Mouse (Mus musculus) testis, postnatal 14 days (tissue): Measurements from ENCODE around the gene Prdm13.

Experiments
- DNase-seq: peaks from one replicate; pipeline ENCODE4 v3.0.0; 2021; ENCODE audit warnings: low spot score

Prdm13 gene

DNA sequence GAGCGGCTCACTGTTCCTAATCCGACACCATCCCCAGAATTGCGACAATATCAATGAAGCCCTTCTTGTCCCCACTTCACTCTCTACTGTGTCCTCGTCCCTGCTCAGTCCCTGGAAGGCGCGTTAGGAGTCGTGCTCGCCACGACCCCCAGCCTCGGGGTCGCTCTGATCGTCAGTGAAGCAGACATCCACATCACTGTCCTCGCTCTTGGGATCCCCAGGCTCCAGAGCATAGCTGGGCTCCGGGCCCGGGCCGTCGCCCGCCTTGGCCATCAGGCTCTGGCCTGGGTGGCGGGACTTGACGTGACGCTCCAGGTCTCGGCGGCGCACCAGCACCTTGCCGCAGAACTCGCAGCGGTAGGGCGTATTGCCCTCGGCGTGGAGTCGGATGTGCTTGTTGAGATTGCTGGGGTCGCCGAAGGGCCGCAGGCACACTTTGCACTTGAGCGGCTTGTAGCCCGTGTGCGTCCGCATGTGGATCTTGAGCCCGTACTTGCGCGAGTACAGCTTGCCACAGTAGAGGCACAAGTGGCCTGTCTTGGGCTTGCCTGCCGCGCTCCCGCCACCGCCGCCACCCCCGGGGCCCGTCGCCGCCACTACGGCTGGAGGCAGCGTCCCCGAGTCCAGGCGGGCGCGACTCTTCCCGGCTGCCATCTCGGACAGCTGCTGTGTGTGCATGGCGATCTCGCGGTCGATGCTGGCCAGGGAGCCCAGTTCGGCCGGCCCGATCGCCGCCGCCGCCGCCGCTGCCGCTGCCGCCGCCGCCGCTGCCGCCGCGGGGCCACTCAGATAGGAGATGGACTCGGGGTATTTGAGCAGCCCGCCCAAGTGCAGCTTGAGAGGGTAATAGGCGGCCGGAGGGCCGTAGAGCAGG lies 7.4 kb downstream of the Prdm13 start:
- DNase-seq, result no peak

DNA sequence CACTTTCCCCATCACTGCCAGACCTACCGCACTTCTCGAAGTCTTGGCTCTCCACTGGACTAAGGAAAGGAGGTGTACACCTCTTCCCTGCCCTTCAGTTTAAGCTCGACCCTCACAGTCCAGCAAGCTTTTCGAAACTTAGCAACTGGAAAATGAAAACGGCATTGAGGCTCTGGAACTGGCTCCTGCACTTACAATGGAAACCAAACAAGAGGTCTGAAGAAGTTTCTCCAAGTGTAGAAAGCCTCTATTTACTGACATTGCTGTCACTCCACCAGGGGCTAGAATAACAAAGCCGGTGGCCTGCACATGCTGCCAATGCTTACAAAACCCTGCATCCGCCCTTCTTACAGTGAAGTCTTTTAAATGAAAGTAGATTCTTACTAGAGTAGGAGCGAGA lies 11.1 kb downstream of the Prdm13 start:
- no peak for DNase-seq

DNA sequence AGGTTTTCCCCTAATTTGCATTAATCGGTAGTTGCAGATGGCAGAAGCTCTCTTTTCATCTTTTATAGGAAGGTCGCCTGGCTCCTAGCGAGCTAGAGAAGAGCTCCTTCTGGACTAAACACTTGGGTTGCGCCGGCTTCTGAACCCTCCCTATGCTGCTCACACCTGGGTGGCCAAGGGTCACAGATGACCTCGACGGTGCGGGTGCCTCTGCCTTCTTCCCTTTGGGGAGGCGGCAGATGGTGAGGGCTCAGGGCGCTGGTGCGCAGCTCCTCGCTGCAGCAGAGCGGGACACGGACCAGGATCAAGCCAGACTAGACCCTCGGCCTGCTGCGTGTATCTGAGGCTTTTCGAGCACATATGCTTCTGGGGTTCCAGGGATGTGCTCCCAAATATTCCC lies 11.7 kb downstream of the Prdm13 start:
- no peak for DNase-seq

DNA sequence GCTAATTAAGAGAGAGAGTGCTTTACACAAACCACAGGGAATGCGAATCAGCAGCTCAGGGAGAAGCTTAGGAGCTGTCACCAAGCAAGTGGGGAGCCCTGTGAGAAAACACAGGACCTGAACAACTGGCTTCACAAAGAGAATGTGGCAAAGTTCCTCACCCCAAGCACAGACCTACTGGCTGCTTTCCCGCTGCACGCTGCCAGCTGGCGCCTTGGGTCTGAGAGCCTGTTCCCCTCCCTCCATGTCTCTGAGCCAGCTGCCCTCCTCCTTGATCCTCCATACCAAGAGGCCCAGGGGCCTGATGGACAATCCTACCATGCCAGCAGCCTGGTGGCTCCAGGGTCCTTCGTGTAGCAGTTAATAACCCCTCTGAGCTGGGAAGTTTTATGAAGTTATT lies 19.8 kb downstream of the Prdm13 start:
- DNase-seq, result no peak

DNA sequence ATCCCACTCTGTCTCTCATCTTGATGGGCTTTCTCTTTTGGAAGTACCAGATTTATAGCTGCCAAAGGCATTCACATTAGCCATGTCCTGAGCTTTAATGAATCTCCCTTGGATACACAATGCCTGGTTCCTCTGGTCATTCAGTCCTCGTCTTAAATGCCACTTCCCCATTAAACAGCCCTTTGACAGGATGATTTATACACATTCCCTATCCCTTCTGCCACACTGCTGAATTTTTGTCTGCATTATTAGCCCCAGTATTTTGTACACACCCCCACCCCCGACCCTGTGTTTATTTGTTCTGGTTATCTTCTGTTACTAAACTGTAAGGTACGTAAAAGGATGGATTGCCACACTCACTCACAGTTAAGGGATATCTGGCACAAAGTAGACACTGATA lies 27.6 kb downstream of the Prdm13 start:
- DNase-seq, result no peak

DNA sequence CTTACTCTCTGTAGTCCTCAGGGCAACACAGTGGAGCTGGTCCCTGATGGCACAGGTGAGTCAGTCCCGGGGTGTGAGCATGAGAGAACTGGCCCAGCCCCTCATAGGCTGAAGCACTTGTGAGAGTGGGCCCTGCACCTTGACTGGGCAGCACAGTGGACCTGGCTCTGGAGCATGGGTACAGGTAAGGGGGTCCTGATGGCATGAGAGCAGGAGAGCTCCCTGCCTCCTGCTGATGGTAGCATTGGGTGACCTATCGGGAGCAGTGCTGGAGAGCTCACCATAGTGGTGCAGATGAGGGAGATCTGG lies 56.5 kb downstream of the Prdm13 start:
- no peak for DNase-seq

DNA sequence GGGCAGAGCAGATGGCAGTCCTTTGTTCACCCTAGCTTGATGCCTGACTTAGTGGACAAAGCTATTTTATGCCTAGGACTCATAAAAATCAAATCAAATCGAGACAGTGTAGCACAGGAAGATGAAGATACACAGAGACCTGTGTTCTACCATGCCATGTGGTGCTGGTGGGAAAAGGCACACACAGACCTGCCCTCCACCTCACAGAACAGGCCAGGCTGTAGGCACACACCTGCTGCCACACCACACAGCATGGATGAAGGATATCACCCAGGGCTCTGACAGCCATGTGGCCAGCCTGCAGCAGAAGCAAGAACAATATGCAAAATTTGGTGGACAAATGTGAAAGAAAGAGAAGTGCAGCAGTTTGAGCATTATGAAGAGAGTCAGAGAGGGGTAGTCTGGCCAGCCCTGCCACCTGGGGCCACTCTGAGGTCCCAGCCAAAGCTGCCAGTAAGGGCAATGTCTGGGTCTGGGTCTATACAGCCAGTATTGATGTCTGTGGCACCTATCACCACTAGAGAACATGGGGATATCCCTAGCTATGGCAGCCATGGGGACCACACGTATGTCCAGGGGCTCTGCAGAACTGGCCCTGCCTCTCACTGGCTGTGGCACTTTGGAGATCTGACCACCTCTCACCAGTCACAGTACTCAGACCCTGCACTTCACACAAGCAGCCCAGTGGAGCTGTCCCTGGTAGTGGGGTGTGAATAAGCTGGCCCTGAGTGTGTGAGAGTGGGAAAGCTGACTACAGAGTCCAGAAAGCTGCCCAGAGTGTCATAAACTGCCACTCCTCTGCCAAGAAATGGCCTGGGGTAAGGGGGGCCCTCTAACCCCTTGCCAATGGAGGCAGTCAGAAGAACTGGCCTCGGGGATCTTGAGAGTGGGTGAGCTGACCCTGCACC lies 57.1 kb downstream of the Prdm13 start:
- no peak for DNase-seq
